Mouse (Mus musculus) MN1 (cell line): Measurements from ENCODE around the gene Adam15.

ENCODE experiments used
- DNase-seq: peaks from one replicate; pipeline ENCODE4 v3.0.0-alpha.2; 2016; ENCODE audit warnings: low spot score

Adam15 gene

GRCm38 (mm10) chr3:89296761-89297396 lies 52.9 kb downstream of the Adam15 start:
- DNase-seq, result no peak

GRCm38 (mm10) chr3:89295685-89296230 lies 54.0 kb downstream of the Adam15 start:
- no peak for DNase-seq

GRCm38 (mm10) chr3:89294195-89294594 lies 55.6 kb downstream of the Adam15 start:
- DNase-seq, result no peak

- no peak for DNase-seq
Measured at GRCm38 (mm10) chr3:89293247-89293918, 56.4 kb downstream of the Adam15 start.

- no peak for DNase-seq
Measured at GRCm38 (mm10) chr3:89292303-89292702, 57.5 kb downstream of the Adam15 start.

GRCm38 (mm10) chr3:89291874-89292273 lies 57.9 kb downstream of the Adam15 start:
- DNase-seq, result no peak
